Mouse (Mus musculus) adrenal gland, postnatal 25 days (tissue): ENCODE measurements around the gene G6pc2. TPM values are rescaled to one million over a fixed set of nuclear protein-coding genes. Genes with fewer than 3 reads are reported as not detected.

Source experiments
- DNase-seq: peaks from one replicate; pipeline ENCODE4 v3.0.0; 2021; ENCODE audit warnings: mixed read lengths
- total RNA-seq: library from RNA; stranded (reverse); gene quantifications from 2 replicates; pipeline ENCODE4 v1.2.3, GENCODE M21; 2021

G6pc2 gene
- total RNA-seq, 1 experiment from 2014 or later, result not detected

DNA sequence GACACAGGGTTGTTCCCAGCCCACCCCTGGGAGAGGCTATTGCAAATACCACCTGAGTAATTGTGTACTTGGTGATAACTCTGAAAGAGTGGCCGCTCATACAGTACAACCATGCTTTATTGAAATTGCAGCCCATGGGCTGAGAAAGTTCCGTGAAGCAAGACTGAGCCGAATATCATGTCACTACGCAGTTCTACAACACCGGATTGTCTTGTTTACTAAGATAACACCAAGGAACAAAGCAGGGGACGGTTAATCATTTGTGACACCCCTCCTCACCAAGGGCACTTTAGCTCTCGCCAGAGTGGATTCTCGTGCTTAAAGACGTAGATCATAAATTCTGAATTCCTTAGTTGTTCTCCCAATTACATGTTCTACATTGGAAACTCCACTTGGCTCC lies 28.4 kb downstream of the G6pc2 start:
- DNase-seq, result no peak

DNA sequence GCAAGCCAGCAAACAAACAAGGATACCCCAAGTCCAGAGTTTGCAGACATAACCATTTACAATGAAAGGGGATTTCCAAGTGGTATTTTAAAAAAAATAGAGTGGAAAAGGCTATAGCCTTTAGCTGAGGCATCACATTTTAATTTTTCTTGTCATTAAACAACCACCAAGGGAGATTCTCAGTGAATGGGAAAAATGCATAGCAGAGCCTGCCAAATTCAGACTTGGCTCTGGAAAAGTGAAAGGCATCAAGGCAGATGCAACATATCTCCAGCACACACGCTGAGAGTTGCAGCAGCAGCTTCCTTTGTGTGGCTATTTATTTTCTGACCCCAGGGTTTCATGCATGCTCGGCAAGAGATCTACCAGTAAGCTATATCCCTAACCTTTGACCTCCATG lies 34.1 kb downstream of the G6pc2 start:
- DNase-seq, result no peak

DNA sequence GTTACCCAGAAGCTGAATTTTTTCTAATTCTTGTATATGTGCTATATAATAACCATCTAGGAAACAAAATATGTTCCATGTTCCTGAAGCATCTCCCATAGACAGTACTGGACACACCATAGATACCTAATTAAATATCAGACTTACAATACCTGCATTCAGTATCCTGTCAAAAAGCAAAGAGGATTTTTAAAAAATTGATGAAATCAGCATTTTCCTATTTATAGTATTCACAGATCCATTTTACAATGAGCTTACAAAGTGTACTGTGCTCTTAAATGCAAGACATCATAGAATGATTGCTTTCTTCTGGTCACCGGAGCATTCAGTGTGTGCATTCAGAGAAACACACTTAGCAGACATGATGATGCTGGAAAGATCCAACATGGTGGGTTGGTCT lies 36.2 kb downstream of the G6pc2 start:
- DNase-seq, result no peak

DNA sequence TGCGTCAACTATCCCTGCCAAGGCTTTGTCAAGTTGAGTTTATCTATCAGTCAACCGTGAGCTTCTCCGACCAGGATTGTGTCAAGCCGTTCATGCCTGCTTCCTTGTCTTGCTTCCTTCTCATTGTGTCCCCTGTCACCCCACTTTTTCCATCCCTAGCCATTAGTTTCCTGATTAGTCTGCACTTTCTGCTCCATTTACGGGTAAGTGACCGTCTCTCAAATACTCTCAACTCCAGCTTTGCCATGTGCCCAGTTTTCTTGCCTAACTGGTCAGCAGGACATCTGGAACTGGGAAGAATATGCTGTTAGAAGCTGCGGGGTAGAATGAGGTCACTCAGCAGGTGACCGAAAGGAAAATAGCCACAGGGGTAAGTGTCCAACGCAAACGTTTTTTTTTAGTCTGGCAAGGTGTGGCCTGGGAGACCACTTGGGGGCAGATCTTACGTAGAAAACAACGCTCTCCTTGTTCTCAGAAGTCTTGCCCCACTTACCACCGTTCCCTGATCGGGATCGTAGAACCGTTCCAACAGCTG lies 37.4 kb downstream of the G6pc2 start:
- no peak for DNase-seq

DNA sequence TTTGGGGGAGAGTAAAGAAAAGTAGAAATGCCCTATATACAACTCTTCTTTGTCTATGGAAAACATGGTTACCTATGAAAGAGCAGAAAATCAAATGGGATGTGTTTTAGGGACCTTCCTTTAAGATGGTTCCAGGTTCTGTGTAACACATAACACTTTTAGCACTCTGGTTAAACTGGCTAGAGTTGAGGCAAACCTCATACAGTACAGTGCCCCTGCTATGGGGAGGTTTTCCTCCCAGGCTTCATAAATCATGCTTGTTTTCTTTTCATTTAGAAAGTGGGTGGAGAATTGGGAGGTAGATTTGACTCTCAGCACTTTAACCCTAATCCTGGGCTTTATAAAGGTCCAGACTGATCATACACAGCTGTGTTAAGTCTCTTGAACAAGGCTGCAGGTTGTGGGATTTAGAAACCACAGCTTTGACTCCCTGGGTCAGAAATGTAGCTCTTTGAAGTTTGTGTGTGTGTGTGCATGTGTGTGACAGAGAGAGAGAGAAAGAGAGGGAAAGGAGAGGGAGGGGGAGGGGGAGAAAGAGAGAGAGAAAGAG lies 53.3 kb downstream of the G6pc2 start:
- no peak for DNase-seq

DNA sequence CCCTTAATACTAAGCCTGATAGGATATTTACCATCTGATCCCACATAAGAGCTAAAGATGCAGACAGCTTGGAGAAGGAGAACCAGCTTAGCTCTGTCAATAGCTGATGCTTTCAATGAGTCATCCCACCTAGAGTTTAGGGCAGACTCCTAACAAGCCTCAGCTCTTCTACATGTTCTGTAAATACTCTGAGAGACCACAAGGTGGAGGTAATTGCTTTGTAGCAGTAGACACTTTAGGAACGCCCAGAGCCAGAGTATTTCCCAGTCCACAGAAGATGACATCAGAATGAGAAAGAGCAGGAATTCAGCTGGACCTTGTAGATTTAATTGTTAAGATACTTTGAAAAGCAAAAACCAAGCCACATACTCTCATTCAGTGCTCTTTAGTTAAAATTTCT lies 65.0 kb downstream of the G6pc2 start:
- DNase-seq, result no peak

Other genes with a start within 250 kb of the G6pc2 start
- 8.0 and 8.9 TPM in 2 replicates for gene Nostrin, start 75.3 kb upstream of the G6pc2 start, total RNA-seq
- gene Spc25, start 4.9 kb upstream of the G6pc2 start, total RNA-seq, result 5.0 and 7.1 TPM in 2 replicates
- gene Abcb11, start 131.5 kb downstream of the G6pc2 start, total RNA-seq, result 0.09 and 2.8 TPM in 2 replicates
- gene Dhrs9, start 169.4 kb downstream of the G6pc2 start, total RNA-seq, result 0.73 and 1.7 TPM in 2 replicates